Mouse (Mus musculus) lung, adult 2 months (tissue): Measurements from ENCODE around the gene Sgsm2. TPM values are rescaled to one million over a fixed set of nuclear protein-coding genes. Genes with fewer than 3 reads are reported as not detected.

Source experiments
- DNase-seq: peaks from one replicate; pipeline ENCODE4 v3.0.0; 2022
- H3K4me1 ChIP-seq: fragments of 200-500 bp; 2 replicates; pipeline ENCODE4 v1.6.1; 2011; ENCODE audit warnings: low read length; ENCODE audit not compliant: control insufficient read depth, insufficient read depth
- H3K4me3 ChIP-seq: fragments of 200-500 bp; replicated peaks from 2 replicates; pipeline ENCODE3; 2011; ENCODE audit warnings: low read depth, mild to moderate bottlenecking, control low read depth, low read length; ENCODE audit errors: extremely low read depth
- CTCF ChIP-seq: fragments of 200-500 bp; IDR thresholded peaks from 2 replicates; pipeline ENCODE4 v1.5.1; 2011; ENCODE audit warnings: mild to moderate bottlenecking, low read length, control low read depth; ENCODE audit not compliant: insufficient read depth
- POLR2A ChIP-seq: fragments of 200-500 bp; IDR thresholded peaks from 2 replicates; pipeline ENCODE4 v1.6.1; 2011; ENCODE audit warnings: low read depth, mild to moderate bottlenecking, control low read depth, low read length, borderline replicate concordance; ENCODE audit errors: extremely low read depth
- WGBS: fragments of 180-500 bp; shearing (Covaris S2); methylation state at CpG from one replicate; pipeline ENCODE4 v1.1.7; 2018; 5-methylcytosine and 5-hydroxymethylcytosine counted together
- polyA plus RNA-seq: library from polyadenylated mRNA; depleted of rRNA; stranded (reverse); fragments of >200 nt; gene quantifications from 2 replicates; pipeline ENCODE4 v1.2.3, GENCODE M21; 2012; rRNA removed

The Sgsm2 gene
- polyA plus RNA-seq, 1 experiment: 22.1 TPM

DNA sequence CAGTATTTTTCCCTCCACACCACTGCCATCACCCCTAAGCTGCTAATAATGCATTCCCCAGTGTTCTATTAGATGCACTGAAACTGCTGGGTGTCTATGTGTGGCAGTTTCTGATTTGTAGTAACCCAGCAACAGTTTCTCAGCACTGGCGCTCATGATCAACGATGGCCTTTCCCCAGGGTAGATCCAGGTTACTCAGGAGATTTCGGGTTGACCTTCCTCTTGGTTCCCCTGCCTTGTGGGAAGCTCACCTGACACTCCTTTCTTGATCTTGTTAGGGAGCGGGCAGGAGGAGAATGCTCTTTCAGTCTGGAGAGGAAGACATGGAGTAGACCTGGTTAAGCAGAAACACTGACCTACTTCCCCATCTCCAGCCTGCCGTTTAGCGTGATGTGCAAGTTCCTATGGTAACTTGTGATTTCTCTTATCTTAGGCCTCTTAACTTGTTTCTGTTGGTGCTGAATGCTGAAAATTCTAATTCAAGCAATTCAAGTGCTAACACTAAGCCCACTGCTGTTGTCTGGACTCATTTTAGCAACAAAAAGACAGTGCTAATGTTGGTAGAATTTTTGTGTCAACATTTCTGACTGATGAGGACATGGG lies 88.5 kb downstream of the Sgsm2 start:
- WGBS: 86% methylated on average over 6 of the region's 6 CpGs
- TF ChIP-seq POLR2A: no peak
- TF ChIP-seq CTCF: no peak
- no peaks in the 10 kb centered on the region for H3K4me1 ChIP-seq
- DNase-seq: no peak
- no peak overlapping the region for H3K4me3 ChIP-seq

DNA sequence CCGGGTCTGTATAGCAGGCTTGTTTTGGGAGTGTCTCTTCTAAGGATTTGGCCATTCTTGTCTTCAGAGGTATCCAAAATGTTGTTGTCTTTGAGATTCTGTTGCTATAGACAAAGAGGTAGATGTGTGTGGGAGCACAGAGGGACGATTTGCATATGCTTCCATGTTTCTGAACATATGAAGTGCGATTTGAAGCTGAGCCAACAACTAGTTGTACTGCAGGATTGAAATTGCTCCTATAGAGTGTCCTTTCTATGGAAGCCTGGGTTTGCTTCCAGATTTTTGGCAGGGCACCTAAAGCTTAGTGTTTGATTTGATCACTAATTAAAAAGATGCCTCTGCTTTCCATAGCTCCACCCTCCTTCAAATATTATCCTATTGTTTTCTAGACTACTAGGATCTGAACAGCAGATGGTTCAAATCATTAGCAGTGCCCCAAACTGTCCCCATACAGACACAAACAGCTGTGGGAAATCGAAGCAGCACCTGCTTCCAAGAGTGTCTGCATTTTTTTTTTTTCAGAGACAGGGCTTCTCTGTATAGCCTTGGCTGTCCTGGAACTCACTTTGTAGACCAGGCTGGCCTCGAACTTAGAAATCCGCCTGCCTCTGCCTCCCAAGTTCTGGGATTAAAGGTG lies 89.5 kb downstream of the Sgsm2 start:
- 78% methylated on average over 6 of the region's 6 CpGs for WGBS
- Histone ChIP-seq H3K4me1 (no peaks in the 10 kb centered on the region), H3K4me3 (no peak overlapping the region)
- no peak for TF ChIP-seq POLR2A
- TF ChIP-seq CTCF: no peak
- no peak for DNase-seq

GRCm38 (mm10) chr11:74804081-74804627 lies 92.7 kb downstream of the Sgsm2 start:
- DNase-seq: no peak
- Histone ChIP-seq H3K4me3 (no peak overlapping the region), H3K4me1 (no peaks in the 10 kb centered on the region)
- 55% methylated on average over 3 of the region's 3 CpGs for WGBS
- TF ChIP-seq POLR2A: no peak
- no peak for TF ChIP-seq CTCF

DNA sequence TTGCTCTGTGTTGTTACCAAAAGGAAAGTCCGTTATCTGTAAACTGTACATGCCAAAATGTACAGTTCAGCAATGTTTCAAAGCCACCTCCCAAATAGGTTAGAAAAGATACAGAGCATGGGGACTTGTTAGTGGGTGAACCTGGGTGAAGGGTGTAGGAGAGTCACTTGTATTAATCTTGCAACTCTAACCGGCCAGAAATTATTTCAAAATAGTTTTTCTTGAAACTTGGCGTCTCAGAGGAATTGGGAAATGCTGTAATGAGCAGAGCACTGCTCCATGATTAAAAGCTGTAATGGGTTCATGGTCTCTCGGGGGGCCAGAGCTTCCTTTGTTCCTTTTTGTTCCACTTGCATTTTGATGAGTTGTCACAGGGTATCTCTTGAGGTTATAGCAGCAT lies 96.2 kb downstream of the Sgsm2 start:
- Histone ChIP-seq H3K4me3 (no peak overlapping the region), H3K4me1 (no peaks in the 10 kb centered on the region)
- no peak for DNase-seq
- WGBS: 73% methylated on average over 4 of the region's 4 CpGs
- TF ChIP-seq POLR2A (no peak), CTCF (no peak)

Other genes starting within 250 kb of the Sgsm2 start
- gene Cluh, start 247.6 kb downstream of the Sgsm2 start, polyA plus RNA-seq: 28.9 and 36.2 TPM in 2 replicates
- 15.3 and 28.8 TPM in 2 replicates for gene Pafah1b1, start 172.4 kb downstream of the Sgsm2 start, polyA plus RNA-seq
- gene Mettl16, start 126.2 kb downstream of the Sgsm2 start, polyA plus RNA-seq: 2.5 and 2.6 TPM in 2 replicates
- 21.3 and 22.2 TPM in 2 replicates for gene Mnt, start 66.1 kb downstream of the Sgsm2 start, polyA plus RNA-seq
- 7.1 and 7.5 TPM in 2 replicates for gene Tsr1, start 1.0 kb upstream of the Sgsm2 start, polyA plus RNA-seq
- 35.8 and 40.8 TPM in 2 replicates for gene Smg6, start 28.8 kb upstream of the Sgsm2 start, polyA plus RNA-seq
- gene Srr, start 28.9 kb upstream of the Sgsm2 start, polyA plus RNA-seq: 5.0 and 11.4 TPM in 2 replicates